Mouse (Mus musculus) intestine, embryonic 16.5 days (tissue): Measurements from ENCODE around the gene Polr1b. TPM values are rescaled to one million over a fixed set of nuclear protein-coding genes. Genes with fewer than 3 reads are reported as not detected.

Experiments
- ATAC-seq: fragments of 200-750 bp; cut with Nextera tagmentation; 2 replicates; pipeline ENCODE4 v1.8.0; 2017; ENCODE audit warnings: moderate TSS enrichment, moderate library complexity
- H3K27ac ChIP-seq: fragments of 300-500 bp; sonication (generic); 2 replicates; pipeline ENCODE4 v1.5.1; 2014; ENCODE audit warnings: mild to moderate bottlenecking, low read length
- H3K27me3 ChIP-seq: fragments of 300-500 bp; sonication (generic); replicated peaks from 2 replicates; pipeline ENCODE4 v1.6.1; 2014; ENCODE audit warnings: low read length, control low read depth, mixed read lengths; ENCODE audit not compliant: control insufficient read depth, insufficient read depth
- H3K36me3 ChIP-seq: fragments of 300-500 bp; sonication (generic); 2 replicates; pipeline ENCODE4 v1.6.1; 2014; ENCODE audit warnings: low read length, control low read depth; ENCODE audit not compliant: control insufficient read depth, insufficient read depth
- H3K4me1 ChIP-seq: fragments of 300-500 bp; sonication (generic); 2 replicates; pipeline ENCODE4 v1.6.1; 2014; ENCODE audit warnings: low read length, control low read depth, mixed read lengths; ENCODE audit not compliant: control insufficient read depth, insufficient read depth
- H3K4me2 ChIP-seq: fragments of 300-500 bp; sonication (generic); 2 replicates; pipeline ENCODE4 v1.6.1; 2014; ENCODE audit warnings: low read depth, low read length, control low read depth
- H3K4me3 ChIP-seq: fragments of 300-500 bp; sonication (generic); 2 replicates; pipeline ENCODE4 v1.5.1; 2014; ENCODE audit warnings: mild to moderate bottlenecking, low read length
- H3K9ac ChIP-seq: fragments of 300-500 bp; sonication (generic); 2 replicates; pipeline ENCODE4 v1.6.1; 2014; ENCODE audit warnings: low read depth, low read length
- H3K9me3 ChIP-seq: fragments of 300-500 bp; sonication (generic); 2 replicates; pipeline ENCODE4 v1.6.1; 2016; ENCODE audit warnings: low read length, control low read depth; ENCODE audit not compliant: control insufficient read depth
- WGBS: fragments of 180-500 bp; shearing (Covaris S2); extraction: QIAGEN DNeasy Blood & Tissue Kit; methylation state at CpG from one replicate; pipeline ENCODE4 v1.1.7; 2014; 5-methylcytosine and 5-hydroxymethylcytosine counted together
- polyA plus RNA-seq: library from polyadenylated mRNA; unstranded; fragments of >200 nt; fragmentation: Nextera tagmentation; extraction: Ambion mirVana; gene quantifications from 2 replicates; pipeline ENCODE4 v1.2.1, GENCODE M21; 2015

Gene Polr1b
- polyA plus RNA-seq, 1 experiment from 2014 or later: 21.8 TPM

DNA sequence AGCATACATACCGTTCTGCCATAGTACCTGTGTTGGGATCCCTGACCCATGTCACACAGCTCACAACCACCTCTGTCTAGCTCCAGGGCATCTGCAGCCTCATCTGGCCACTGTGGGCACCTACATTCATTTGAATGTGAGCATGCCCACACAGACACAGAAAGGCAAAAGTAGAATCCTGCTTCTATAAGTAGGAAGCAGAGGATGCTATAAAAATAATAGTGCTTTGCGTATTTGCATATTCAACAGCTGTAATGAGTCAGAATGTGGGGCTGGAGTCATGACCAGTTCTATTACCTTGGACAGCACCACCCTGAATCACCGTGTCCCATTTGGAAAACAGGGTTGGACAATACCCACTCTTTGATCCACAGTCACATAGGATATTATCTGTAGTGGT, 30.5 kb upstream of the Polr1b start:
- 82% methylated on average over 3 of the region's 3 CpGs for WGBS
- no peak for ATAC-seq

GRCm38 (mm10) chr2:129078313-129078712, 22.5 kb upstream of the Polr1b start:
- no peaks in the 10 kb centered on the region for H3K36me3 ChIP-seq
- no peaks in the 10 kb centered on the region for H3K4me1 ChIP-seq
- 83% methylated on average over 3 of the region's 3 CpGs for WGBS

More for the DNA sequence above, 30.5 kb upstream of the Polr1b start:
- H3K9me3 ChIP-seq: no peaks in the 10 kb centered on the region
- no peak overlapping the region for H3K4me2 ChIP-seq
- no peak overlapping the region for H3K9ac ChIP-seq
- no peaks in the 10 kb centered on the region for H3K36me3 ChIP-seq
- no peaks in the 10 kb centered on the region for H3K27me3 ChIP-seq
- H3K4me3 ChIP-seq: no peak overlapping the region
- H3K4me1 ChIP-seq: 0 out of 2 replicates have a peak, but pooled peaks cover 2% of the 10 kb centered on the region
- H3K27ac ChIP-seq: no peak overlapping the region

GRCm38 (mm10) chr2:129079194-129079593, 21.6 kb upstream of the Polr1b start:
- H3K36me3 ChIP-seq: no peaks in the 10 kb centered on the region
- H3K9ac ChIP-seq: no peak overlapping the region
- H3K4me3 ChIP-seq: no peak overlapping the region
- no peak overlapping the region for H3K27ac ChIP-seq
- no peaks in the 10 kb centered on the region for H3K9me3 ChIP-seq
- no peaks in the 10 kb centered on the region for H3K27me3 ChIP-seq
- no peak overlapping the region for H3K4me2 ChIP-seq
- WGBS: 59% methylated on average over 2 of the region's 2 CpGs
- ATAC-seq: no peak
- H3K4me1 ChIP-seq: no peaks in the 10 kb centered on the region

More at GRCm38 (mm10) chr2:129078313-129078712, 22.5 kb upstream of the Polr1b start:
- Histone ChIP-seq H3K27ac (no peak overlapping the region), H3K9me3 (no peaks in the 10 kb centered on the region), H3K9ac (no peak overlapping the region), H3K4me2 (no peak overlapping the region), H3K27me3 (no peaks in the 10 kb centered on the region), H3K4me3 (no peak overlapping the region)
- no peak for ATAC-seq

- H3K9ac ChIP-seq: no peak overlapping the region
- 67% methylated on average over 13 of the region's 13 CpGs for WGBS
Observed at GRCm38 (mm10) chr2:129081097-129081496, 19.7 kb upstream of the Polr1b start.

DNA sequence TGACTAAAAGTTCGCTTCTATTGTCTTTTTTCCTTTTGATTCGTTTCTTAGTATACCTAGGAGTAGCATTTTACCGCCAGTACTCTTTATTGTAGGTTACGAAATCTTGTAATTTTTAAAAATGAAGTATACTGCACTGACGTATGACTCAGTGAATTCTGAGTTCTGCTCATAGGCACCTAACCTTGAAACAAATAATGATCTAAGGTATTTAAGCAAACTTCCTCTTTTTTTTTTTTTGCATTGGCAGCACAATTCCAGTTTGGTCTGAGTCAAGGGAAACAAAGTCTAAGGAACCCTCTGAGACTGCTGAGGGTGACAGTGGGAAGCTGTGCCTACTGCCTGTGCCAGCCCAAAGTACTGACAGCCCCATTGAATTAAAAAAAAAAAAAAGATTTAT, 17.3 kb upstream of the Polr1b start:
- H3K27me3 ChIP-seq: no peaks in the 10 kb centered on the region
- H3K4me2 ChIP-seq: no peak overlapping the region
- 91% methylated on average over 5 of the region's 5 CpGs for WGBS
- no peak overlapping the region for H3K9ac ChIP-seq
- no peaks in the 10 kb centered on the region for H3K36me3 ChIP-seq
- no peak for ATAC-seq
- no peak overlapping the region for H3K4me3 ChIP-seq
- H3K27ac ChIP-seq: no peak overlapping the region
- H3K9me3 ChIP-seq: peaks cover 3% of the 10 kb centered on the region; the same call in 1 of the 2 replicates
- H3K4me1 ChIP-seq: no peaks in the 10 kb centered on the region

More at GRCm38 (mm10) chr2:129081097-129081496, 19.7 kb upstream of the Polr1b start:
- Histone ChIP-seq H3K4me1 (no peaks in the 10 kb centered on the region), H3K4me2 (no peak overlapping the region), H3K36me3 (no peaks in the 10 kb centered on the region), H3K27ac (no peak overlapping the region), H3K4me3 (no peak overlapping the region), H3K9me3 (peaks cover 3% of the 10 kb centered on the region; the same call in 1 of the 2 replicates), H3K27me3 (no peaks in the 10 kb centered on the region)
- ATAC-seq: no peak

DNA sequence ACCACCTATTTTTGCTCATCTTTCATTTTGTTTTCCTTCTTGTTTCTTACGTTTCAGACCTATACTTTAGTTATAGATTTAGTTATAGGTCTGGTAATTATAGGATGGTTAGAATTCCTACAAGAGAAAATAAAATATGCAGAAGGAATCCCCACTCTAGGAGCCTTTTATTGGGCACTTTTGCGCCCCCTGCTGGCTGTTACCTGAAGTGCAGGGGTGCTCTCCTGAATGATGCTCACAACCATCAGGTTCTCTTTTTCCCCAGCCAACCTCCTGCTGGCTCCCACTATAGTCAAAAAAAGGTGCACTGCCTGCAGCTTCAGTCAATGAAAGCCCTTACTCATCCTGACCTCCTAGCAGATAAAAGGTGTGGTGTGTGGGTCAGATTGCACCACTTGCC, 15.8 kb upstream of the Polr1b start:
- no peak for ATAC-seq
- H3K4me3 ChIP-seq: no peak overlapping the region
- H3K4me1 ChIP-seq: no peaks in the 10 kb centered on the region
- H3K27me3 ChIP-seq: no peaks in the 10 kb centered on the region
- 50% methylated on average over 2 of the region's 2 CpGs for WGBS
- no peak overlapping the region for H3K9ac ChIP-seq
- H3K27ac ChIP-seq: no peak overlapping the region
- H3K4me2 ChIP-seq: no peak overlapping the region
- H3K9me3 ChIP-seq: peaks cover 3% of the 10 kb centered on the region; the same call in 1 of the 2 replicates
- no peaks in the 10 kb centered on the region for H3K36me3 ChIP-seq

GRCm38 (mm10) chr2:129087520-129087919, 13.3 kb upstream of the Polr1b start:
- no peak for ATAC-seq
- Histone ChIP-seq H3K27me3 (no peaks in the 10 kb centered on the region), H3K9me3 (peaks cover 3% of the 10 kb centered on the region; the same call in 1 of the 2 replicates), H3K4me3 (no peak overlapping the region), H3K36me3 (no peaks in the 10 kb centered on the region), H3K27ac (no peak overlapping the region), H3K9ac (no peak overlapping the region), H3K4me1 (no peaks in the 10 kb centered on the region), H3K4me2 (no peak overlapping the region)
- WGBS: 83% methylated on average over 1 of the region's 1 CpGs

DNA sequence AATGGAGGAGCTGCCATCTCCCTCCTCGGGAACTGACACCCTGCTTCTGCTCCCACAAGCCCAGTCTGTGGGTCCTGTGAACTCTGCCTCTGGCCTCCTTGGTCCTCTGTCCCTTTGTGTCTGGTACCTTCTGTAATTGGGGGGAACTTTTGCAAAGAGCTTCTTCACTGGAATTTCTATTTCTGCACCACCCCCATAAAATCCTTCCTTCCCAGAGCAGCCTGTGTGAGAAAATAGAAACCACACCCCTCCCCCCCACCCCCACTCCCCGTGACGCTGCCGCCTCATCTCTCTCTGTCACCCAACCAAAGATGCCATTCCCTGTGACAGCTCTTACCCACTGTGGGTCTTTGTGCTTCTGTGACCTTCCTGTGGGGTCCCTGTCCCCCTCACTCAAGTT, 10.4 kb upstream of the Polr1b start:
- no peaks in the 10 kb centered on the region for H3K36me3 ChIP-seq
- H3K9ac ChIP-seq: no peak overlapping the region
- peaks cover 3% of the 10 kb centered on the region; the same call in 1 of the 2 replicates for H3K9me3 ChIP-seq
- no peaks in the 10 kb centered on the region for H3K4me1 ChIP-seq
- ATAC-seq: no peak
- WGBS: 77% methylated on average over 4 of the region's 4 CpGs
- H3K4me3 ChIP-seq: no peak overlapping the region
- no peaks in the 10 kb centered on the region for H3K27me3 ChIP-seq
- H3K27ac ChIP-seq: no peak overlapping the region
- H3K4me2 ChIP-seq: no peak overlapping the region

GRCm38 (mm10) chr2:129092810-129093209, 8.0 kb upstream of the Polr1b start:
- Histone ChIP-seq H3K4me3 (no peak overlapping the region), H3K9me3 (no peaks in the 10 kb centered on the region), H3K4me2 (no peak overlapping the region), H3K36me3 (no peaks in the 10 kb centered on the region), H3K27me3 (no peaks in the 10 kb centered on the region), H3K27ac (no peak overlapping the region), H3K9ac (no peak overlapping the region), H3K4me1 (no peaks in the 10 kb centered on the region)
- no peak for ATAC-seq
- 91% methylated on average over 12 of the region's 12 CpGs for WGBS
